Mouse (Mus musculus) kidney, adult 9 months (tissue): ENCODE results near the gene 5730522E02Rik.

Experiments
- DNase-seq: peaks from one replicate; pipeline ENCODE4 v3.0.0; 2022

5730522E02Rik gene

GRCm38 (mm10) chr11:25772231-25772630 lies 438.3 kb downstream of the 5730522E02Rik start:
- no peak for DNase-seq

GRCm38 (mm10) chr11:25770991-25771568 lies 439.5 kb downstream of the 5730522E02Rik start:
- no peak for DNase-seq

GRCm38 (mm10) chr11:25767584-25768333 lies 442.8 kb downstream of the 5730522E02Rik start:
- DNase-seq = no peak

GRCm38 (mm10) chr11:25753156-25753899 lies 457.2 kb downstream of the 5730522E02Rik start:
- no peak for DNase-seq

GRCm38 (mm10) chr11:25752418-25752817 lies 458.1 kb downstream of the 5730522E02Rik start:
- DNase-seq = no peak

GRCm38 (mm10) chr11:25747098-25747862 lies 463.3 kb downstream of the 5730522E02Rik start:
- DNase-seq = no peak

- DNase-seq = no peak
Measured at GRCm38 (mm10) chr11:25743664-25744063, 466.9 kb downstream of the 5730522E02Rik start.

GRCm38 (mm10) chr11:25737255-25737654 lies 473.3 kb downstream of the 5730522E02Rik start:
- no peak for DNase-seq

- DNase-seq = no peak
Measured at GRCm38 (mm10) chr11:25729476-25729875, 481.1 kb downstream of the 5730522E02Rik start.

- DNase-seq = no peak
Measured at GRCm38 (mm10) chr11:25715447-25716321, 494.9 kb downstream of the 5730522E02Rik start.

- DNase-seq = no peak
Measured at GRCm38 (mm10) chr11:25710559-25710958, 500.0 kb downstream of the 5730522E02Rik start.

GRCm38 (mm10) chr11:25709892-25710291 lies 500.7 kb downstream of the 5730522E02Rik start:
- DNase-seq = no peak

- DNase-seq = no peak
Measured at GRCm38 (mm10) chr11:25704332-25705168, 506.0 kb downstream of the 5730522E02Rik start.

- no peak for DNase-seq
Measured at GRCm38 (mm10) chr11:25702791-25703190, 507.8 kb downstream of the 5730522E02Rik start.

- no peak for DNase-seq
Measured at GRCm38 (mm10) chr11:25697508-25698193, 512.9 kb downstream of the 5730522E02Rik start.

- DNase-seq = no peak
Measured at GRCm38 (mm10) chr11:25696168-25696567, 514.4 kb downstream of the 5730522E02Rik start.

GRCm38 (mm10) chr11:25684731-25685130 lies 525.8 kb downstream of the 5730522E02Rik start:
- no peak for DNase-seq

GRCm38 (mm10) chr11:25679856-25680255 lies 530.7 kb downstream of the 5730522E02Rik start:
- DNase-seq = no peak

GRCm38 (mm10) chr11:25674194-25674593 lies 536.4 kb downstream of the 5730522E02Rik start:
- DNase-seq = no peak

GRCm38 (mm10) chr11:25670018-25670417 lies 540.5 kb downstream of the 5730522E02Rik start:
- DNase-seq = no peak
